Mouse (Mus musculus) retina, embryonic 14.5 days (tissue): ENCODE data around the gene H2afx.
"Not testable (repeated sequence)": the region's sequence is repeated elsewhere in the genome, so short reads cannot be mapped to it uniquely, and the experiment has no call there.

Experiments used
- DNase-seq: peaks from one replicate; pipeline ENCODE4 v3.0.0-alpha.2; 2015; ENCODE audit warnings: low spot score

The H2afx gene

GRCm38 (mm10) chr9:44334396-44335330 is at the start of gene H2afx:
Gene H2afx (plus strand): TSS chr9:44334694.
- DNase-seq, result peak; percentile 100

- DNase-seq, result no peak
These were observed 48.1 kb upstream of the H2afx start for GRCm38 (mm10) chr9:44286256-44286850.

- DNase-seq, result no peak
These were observed 47.5 kb upstream of the H2afx start for GRCm38 (mm10) chr9:44287003-44287400.

- DNase-seq, result peak; percentile 62
These were observed 47.0 kb upstream of the H2afx start for GRCm38 (mm10) chr9:44287401-44288075.

GRCm38 (mm10) chr9:44288076-44288958 is 46.2 kb upstream of the H2afx start, which contains the start of gene Abcg4:
Gene Abcg4 (minus strand): TSS chr9:44288615.
- DNase-seq, result peak; percentile 64

- DNase-seq, result peak; percentile 22
These were observed 45.6 kb upstream of the H2afx start for GRCm38 (mm10) chr9:44288959-44289291.

GRCm38 (mm10) chr9:44292490-44292889 is 42.0 kb upstream of the H2afx start:
- peak; percentile 66 for DNase-seq

- DNase-seq, result not testable (repeated sequence)
These were observed 34.5 kb upstream of the H2afx start for GRCm38 (mm10) chr9:44300001-44300400.

- peak; percentile 99 for DNase-seq
These were observed 28.9 kb upstream of the H2afx start, which contains the start of gene Hinfp for GRCm38 (mm10) chr9:44305466-44306079. Gene Hinfp (minus strand): TSS chr9:44305671.

GRCm38 (mm10) chr9:44306532-44306931 is 28.0 kb upstream of the H2afx start:
- no peak for DNase-seq

GRCm38 (mm10) chr9:44307248-44307647 is 27.2 kb upstream of the H2afx start:
- DNase-seq, result no peak

GRCm38 (mm10) chr9:44309756-44310155 is 24.7 kb upstream of the H2afx start:
- no peak for DNase-seq

GRCm38 (mm10) chr9:44310750-44311135 is 23.8 kb upstream of the H2afx start:
- DNase-seq, result no peak

GRCm38 (mm10) chr9:44311136-44312134 is 23.1 kb upstream of the H2afx start:
- no peak for DNase-seq

GRCm38 (mm10) chr9:44313476-44314256 is 20.8 kb upstream of the H2afx start:
- no peak for DNase-seq

GRCm38 (mm10) chr9:44314257-44314547 is 20.3 kb upstream of the H2afx start:
- no peak for DNase-seq

- DNase-seq, result no peak
These were observed 19.6 kb upstream of the H2afx start for GRCm38 (mm10) chr9:44314910-44315309.

GRCm38 (mm10) chr9:44317452-44317851 is 17.0 kb upstream of the H2afx start:
- no peak for DNase-seq

- no peak for DNase-seq
These were observed 16.2 kb upstream of the H2afx start for GRCm38 (mm10) chr9:44318076-44318825.
